Mouse (Mus musculus) ES-E14 (cell line): ENCODE measurements around the gene Iqschfp. TPM values are rescaled to one million over a fixed set of nuclear protein-coding genes. Genes with fewer than 3 reads are reported as not detected.

Source experiments
- DNase-seq: peaks from one replicate; pipeline ENCODE4 v3.0.0-alpha.2; 2013; ENCODE audit warnings: low read depth, low spot score
- H3K27ac ChIP-seq: 2 replicates; pipeline ENCODE4 v1.5.1; 2012; ENCODE audit warnings: low read depth, mild to moderate bottlenecking, low read length, moderate library complexity, mixed read lengths; ENCODE audit not compliant: poor library complexity, insufficient read depth, severe bottlenecking
- H3K36me3 ChIP-seq: 2 replicates; pipeline ENCODE4 v1.6.1; 2012; ENCODE audit warnings: mild to moderate bottlenecking, low read length, moderate library complexity, mixed read lengths; ENCODE audit not compliant: control insufficient read depth, poor library complexity, insufficient read depth, severe bottlenecking
- H3K4me1 ChIP-seq, 2 experiments: fragments of 150-350 bp in 1 of 2; sonication (generic) in 1 of 2; 2 replicates each; pipeline ENCODE4 v1.6.1; 2012; ENCODE audit warnings: low read length in 2 of 2, mild to moderate bottlenecking in 1 of 2, mixed read lengths in 1 of 2; ENCODE audit not compliant: control insufficient read depth in 2 of 2, insufficient read depth in 2 of 2, poor library complexity in 1 of 2
- H3K4me3 ChIP-seq, 2 experiments: fragments of 150-350 bp in 1 of 2; sonication (generic) in 1 of 2; 2 replicates each; pipeline ENCODE4 v1.5.1; 2012; ENCODE audit warnings: low read length in 2 of 2, low read depth in 1 of 2, mild to moderate bottlenecking in 1 of 2, mixed read lengths in 1 of 2; ENCODE audit not compliant: insufficient read depth in 1 of 2, poor library complexity in 1 of 2, severe bottlenecking in 1 of 2
- H3K9ac ChIP-seq: 2 replicates; pipeline ENCODE4 v1.6.1; 2012; ENCODE audit warnings: low read depth, mild to moderate bottlenecking, low read length, mixed read lengths; ENCODE audit not compliant: poor library complexity, insufficient read depth, severe bottlenecking
- H3K9me3 ChIP-seq: fragments of 150-350 bp; sonication (generic); 2 replicates; pipeline ENCODE4 v1.6.1; 2012; ENCODE audit warnings: low read depth, mild to moderate bottlenecking, low read length; ENCODE audit not compliant: control insufficient read depth, insufficient read depth
- CHD2 ChIP-seq: IDR thresholded peaks from 2 replicates; pipeline ENCODE4 v1.6.1; 2014; ENCODE audit warnings: mild to moderate bottlenecking, low read depth, low read length, inconsistent platforms
- HCFC1 ChIP-seq: IDR thresholded peaks from 2 replicates; pipeline ENCODE4 v1.6.1; 2012; ENCODE audit warnings: low read length, inconsistent platforms, borderline replicate concordance; ENCODE audit not compliant: insufficient read depth
- MAFK ChIP-seq: IDR thresholded peaks from 2 replicates; pipeline ENCODE4 v1.6.1; 2014; ENCODE audit warnings: mild to moderate bottlenecking, low read depth, low read length, inconsistent platforms; ENCODE audit not compliant: insufficient read depth
- ZC3H11A ChIP-seq: IDR thresholded peaks from 2 replicates; pipeline ENCODE4 v1.6.1; 2012; ENCODE audit warnings: low read depth, mild to moderate bottlenecking, inconsistent platforms, low read length, borderline replicate concordance
- ZNF384 ChIP-seq: IDR thresholded peaks from 2 replicates; pipeline ENCODE4 v1.6.1; 2012; ENCODE audit warnings: low read depth, low read length, inconsistent platforms
- in situ Hi-C, 2 experiments: fragments of 600-800 bp; cut with MboI; formaldehyde crosslinking; loops; one replicate each; pipeline ENCODE4 v1.15.1; 2025; ENCODE audit warnings: low sequenced_read_pairs in 2 of 2, inconsistent platforms in 1 of 2; ENCODE audit not compliant: unreplicated experiment in 2 of 2
- total RNA-seq: library from RNA; depleted of rRNA; stranded (reverse); fragments of 300-350 nt; gene quantifications from 2 replicates; pipeline ENCODE4 v1.2.3, GENCODE M21; 2012

Iqschfp gene
- total RNA-seq, 1 experiment, result not detected

DNA sequence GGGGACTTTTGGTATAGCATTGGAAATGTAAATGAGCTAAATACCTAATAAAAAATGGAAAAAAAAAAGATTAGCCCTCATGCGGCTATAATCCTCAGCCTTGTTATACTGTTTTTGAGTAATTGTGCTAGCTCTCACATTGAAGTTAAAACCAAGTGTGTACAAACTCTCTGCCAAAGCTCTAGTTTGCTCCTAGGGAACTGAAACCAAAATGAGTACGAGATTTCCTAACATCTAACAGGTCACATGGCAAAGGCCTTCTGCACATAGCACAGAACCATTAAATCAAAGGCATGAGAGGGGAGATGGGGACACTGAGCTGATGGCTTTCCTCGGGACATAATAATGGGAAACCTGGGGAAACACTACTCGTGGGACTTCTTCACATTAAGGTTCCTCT lies 10.5 kb downstream of the Iqschfp start:
- in situ Hi-C loops, result no loop called here
- no peak for TF ChIP-seq CHD2
- no peak for TF ChIP-seq ZNF384
- TF ChIP-seq HCFC1, result no peak
- no peak for TF ChIP-seq MAFK
- TF ChIP-seq ZC3H11A, result no peak
- no peak for DNase-seq
- H3K4me3 ChIP-seq, result no peak overlapping the region
- no peak overlapping the region for H3K27ac ChIP-seq
- no peaks in the 10 kb centered on the region for H3K36me3 ChIP-seq
- no peaks in the 10 kb centered on the region for H3K4me1 ChIP-seq
- H3K9me3 ChIP-seq, result no peaks in the 10 kb centered on the region
- H3K9ac ChIP-seq, result no peak overlapping the region

DNA sequence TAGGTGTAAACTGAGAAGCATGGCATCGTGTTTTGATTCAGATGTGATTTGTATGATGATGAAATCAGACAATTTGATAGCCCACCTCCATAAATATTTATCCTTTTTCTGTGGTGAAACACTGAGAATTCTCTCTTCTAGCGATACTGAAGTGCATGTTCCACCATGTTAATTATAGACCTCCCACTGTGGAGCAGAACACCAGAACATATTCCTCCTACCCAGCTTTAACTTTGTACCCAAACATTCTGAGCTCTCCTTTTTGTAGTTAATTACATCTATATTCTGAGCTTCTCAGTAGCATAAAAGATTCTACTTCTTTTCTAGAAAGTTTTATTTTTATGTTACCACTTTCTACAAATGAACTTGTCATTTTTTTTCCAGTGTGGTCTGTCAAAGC lies 16.6 kb downstream of the Iqschfp start:
- no peak for DNase-seq
- H3K4me3 ChIP-seq, result no peak overlapping the region
- H3K9me3 ChIP-seq, result no peaks in the 10 kb centered on the region
- no peak overlapping the region for H3K9ac ChIP-seq
- in situ Hi-C loops, result no loop called here
- no peaks in the 10 kb centered on the region for H3K36me3 ChIP-seq
- TF ChIP-seq ZC3H11A, result no peak
- TF ChIP-seq ZNF384, result no peak
- TF ChIP-seq CHD2, result no peak
- no peak for TF ChIP-seq MAFK
- TF ChIP-seq HCFC1, result no peak
- H3K4me1 ChIP-seq, result no peaks in the 10 kb centered on the region
- no peak overlapping the region for H3K27ac ChIP-seq

DNA sequence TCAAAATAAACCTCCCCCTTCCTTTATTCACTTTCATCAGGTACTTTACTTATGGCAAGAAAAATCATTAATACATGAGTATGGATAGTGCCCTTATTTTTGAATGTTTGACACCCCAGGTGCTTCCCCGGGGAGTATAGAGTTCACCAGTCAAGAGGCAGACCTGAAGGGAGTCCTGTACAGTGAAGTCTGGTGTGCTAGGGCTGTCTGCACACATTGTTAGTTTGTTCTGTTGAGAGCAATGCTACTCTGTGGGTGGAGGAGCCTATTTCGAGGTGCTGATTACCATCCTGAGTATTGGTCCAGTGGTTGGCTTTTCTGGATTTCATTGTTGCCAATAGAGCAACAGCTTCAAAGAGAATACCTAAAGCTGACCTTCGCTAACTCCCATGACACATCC lies 26.1 kb downstream of the Iqschfp start:
- no peaks in the 10 kb centered on the region for H3K36me3 ChIP-seq
- H3K9ac ChIP-seq, result no peak overlapping the region
- TF ChIP-seq ZC3H11A, result no peak
- TF ChIP-seq MAFK, result no peak
- TF ChIP-seq HCFC1, result no peak
- no peak for TF ChIP-seq CHD2
- no peak for TF ChIP-seq ZNF384
- DNase-seq, result no peak
- in situ Hi-C loops, result no loop called here
- no peaks in the 10 kb centered on the region for H3K4me1 ChIP-seq
- H3K27ac ChIP-seq, result no peak overlapping the region
- no peak overlapping the region for H3K4me3 ChIP-seq
- H3K9me3 ChIP-seq, result no peaks in the 10 kb centered on the region

DNA sequence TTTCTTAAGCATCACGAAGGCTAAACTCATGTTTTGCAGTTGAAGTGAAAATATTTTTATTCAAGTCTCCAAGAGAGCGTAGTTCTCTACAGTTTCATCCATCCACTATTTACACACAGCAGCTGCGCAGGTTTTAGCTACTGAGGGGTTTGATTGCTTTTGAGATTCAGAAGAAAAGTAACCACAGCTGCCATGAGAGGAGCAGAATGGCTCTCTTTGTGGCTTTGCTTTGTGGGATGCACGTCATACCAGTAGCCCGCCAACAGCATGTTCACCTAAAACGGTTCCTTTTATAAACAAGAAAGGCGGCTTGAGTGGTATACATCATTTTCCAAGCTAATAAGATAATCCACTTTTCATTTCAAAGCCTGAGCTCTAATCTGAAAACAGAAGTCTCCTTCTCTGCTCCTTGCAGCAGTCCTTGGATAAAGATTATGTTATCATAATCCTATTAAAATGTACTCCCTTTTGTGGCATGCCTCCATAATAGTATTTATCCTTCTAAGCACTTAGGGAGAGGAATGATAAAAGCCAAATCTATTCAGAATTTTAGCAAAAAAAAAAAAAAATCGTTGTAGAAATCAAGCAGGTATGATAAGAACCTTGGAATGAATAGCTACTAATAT lies 26.7 kb downstream of the Iqschfp start:
- H3K4me1 ChIP-seq, result no peaks in the 10 kb centered on the region
- no peak overlapping the region for H3K9ac ChIP-seq
- H3K4me3 ChIP-seq, result no peak overlapping the region
- TF ChIP-seq ZC3H11A (no peak), CHD2 (no peak), MAFK (no peak), ZNF384 (no peak), HCFC1 (no peak)
- in situ Hi-C loops, result no loop called here
- H3K9me3 ChIP-seq, result no peaks in the 10 kb centered on the region
- no peak for DNase-seq
- no peak overlapping the region for H3K27ac ChIP-seq
- no peaks in the 10 kb centered on the region for H3K36me3 ChIP-seq

DNA sequence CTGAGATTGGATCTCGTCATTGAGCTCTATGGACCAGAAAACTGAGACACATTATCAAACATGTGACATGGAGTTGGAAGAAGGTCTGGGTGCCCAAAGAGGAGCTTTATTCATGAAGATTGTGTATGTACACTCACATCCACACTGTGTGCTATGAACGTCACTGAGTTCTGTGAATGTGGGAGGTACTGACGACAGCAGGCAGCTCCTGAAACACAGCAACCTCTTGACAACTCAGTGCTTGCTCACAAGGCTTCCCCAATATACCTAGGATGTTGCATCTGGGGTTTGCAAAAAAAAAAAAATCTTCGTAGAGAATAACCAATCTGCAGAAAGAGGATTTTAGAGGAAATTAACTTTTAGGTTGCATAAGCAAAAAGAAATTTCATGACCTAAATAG lies 31.1 kb downstream of the Iqschfp start:
- DNase-seq, result no peak
- no peak overlapping the region for H3K9ac ChIP-seq
- TF ChIP-seq CHD2, result no peak
- TF ChIP-seq MAFK, result no peak
- no peaks in the 10 kb centered on the region for H3K4me1 ChIP-seq
- H3K9me3 ChIP-seq, result no peaks in the 10 kb centered on the region
- H3K27ac ChIP-seq, result no peak overlapping the region
- in situ Hi-C loops, result no loop called here
- H3K4me3 ChIP-seq, result no peak overlapping the region
- no peaks in the 10 kb centered on the region for H3K36me3 ChIP-seq
